Mouse (Mus musculus) small intestine, adult 2 months (tissue): ENCODE measurements around the gene Slc30a9.

Source experiments
- CTCF ChIP-seq: fragments of 200-500 bp; IDR thresholded peaks from 2 replicates; pipeline ENCODE4 v1.5.1; 2012; ENCODE audit warnings: low read depth, mild to moderate bottlenecking, control low read depth, inconsistent platforms, low read length, moderate library complexity, mixed read lengths; ENCODE audit not compliant: insufficient replicate concordance, insufficient read length; ENCODE audit errors: extremely low read depth
- POLR2A ChIP-seq: fragments of 200-500 bp; IDR thresholded peaks from 2 replicates; pipeline ENCODE4 v1.6.1; 2012; ENCODE audit warnings: low read depth, mild to moderate bottlenecking, control low read depth, inconsistent platforms, low read length, moderate library complexity

DNA sequence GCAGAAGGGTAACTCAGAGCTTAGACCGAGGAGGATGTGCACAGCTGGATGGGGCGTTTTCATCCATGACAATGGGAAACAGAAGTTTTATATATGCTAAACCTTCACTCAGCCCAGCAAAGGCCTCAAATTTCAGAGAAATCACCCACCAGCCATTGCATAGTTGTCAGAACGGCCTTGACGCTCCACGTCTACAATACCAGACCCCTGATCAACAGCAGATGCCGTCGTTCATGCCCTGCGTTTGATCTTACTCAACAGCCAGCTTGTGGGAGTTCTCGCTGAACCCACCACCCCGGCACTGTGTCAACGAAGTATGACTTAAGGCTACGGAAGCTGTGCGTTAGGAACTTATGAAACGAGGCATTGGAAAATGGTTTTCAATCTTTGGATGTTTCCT is 90.4 kb downstream of the Slc30a9 start:
- TF ChIP-seq CTCF, result no peak
- no peak for TF ChIP-seq POLR2A
